Mouse (Mus musculus): ENCODE measurements around the gene Gstp2. TPM values are rescaled to one million over a fixed set of nuclear protein-coding genes. Genes with fewer than 3 reads are reported as not detected.
A peak's percentile ranks its signal among the peaks of the same experiment; 100 is the strongest.
"Not testable (repeated sequence)": the region's sequence is repeated elsewhere in the genome, so short reads cannot be mapped to it uniquely, and the experiment has no call there.

Gstp2 gene
- total and polyA plus RNA-seq, 3 experiments, result 0.28 TPM; not detected in 2

- ATAC-seq (ENCODE audit: extremely low read depth, insufficient number of reproducible peaks, low FRiP score, poor library complexity, severe bottlenecking) (no peak), DNase-seq (ENCODE audit: low spot score) (no peak)
- peaks cover 12% of the 10 kb centered on the region for H3K36me3 ChIP-seq (replicated peaks)
- peaks cover 24% of the 10 kb centered on the region for H3K4me1 ChIP-seq (ENCODE audit: insufficient read depth, low read depth, low read length)
- H3K9me3 ChIP-seq (replicated peaks), result peaks cover 5% of the 10 kb centered on the region
- H3K4me3 ChIP-seq (ENCODE audit: low read depth, low read length), result no peak overlapping the region
- H3K27me3 ChIP-seq (ENCODE audit: insufficient read depth, low read length), result peaks cover 6% of the 10 kb centered on the region
- no peak for TF ChIP-seq GATA2 (IDR thresholded peaks at IDR 0.05; ENCODE audit: borderline replicate concordance, low read depth, low read length)
- no peak for TF ChIP-seq CTCF (IDR thresholded peaks at IDR 0.05; ENCODE audit: low read depth, low read length)
- no peak for TF ChIP-seq POLR2AphosphoS5 (IDR thresholded peaks at IDR 0.05; ENCODE audit: insufficient replicate concordance, low read depth, low read length)
- TF ChIP-seq GATA1 (IDR thresholded peaks at IDR 0.05; ENCODE audit: borderline replicate concordance, low read length), result no peak
- no peak for TF ChIP-seq TAL1 (conservative IDR thresholded peaks at IDR 0.05; ENCODE audit: low read depth, low read length)
Measured at GRCm38 (mm10) chr19:4054613-4055012, 8.8 kb upstream of the Gstp2 start.

DNA sequence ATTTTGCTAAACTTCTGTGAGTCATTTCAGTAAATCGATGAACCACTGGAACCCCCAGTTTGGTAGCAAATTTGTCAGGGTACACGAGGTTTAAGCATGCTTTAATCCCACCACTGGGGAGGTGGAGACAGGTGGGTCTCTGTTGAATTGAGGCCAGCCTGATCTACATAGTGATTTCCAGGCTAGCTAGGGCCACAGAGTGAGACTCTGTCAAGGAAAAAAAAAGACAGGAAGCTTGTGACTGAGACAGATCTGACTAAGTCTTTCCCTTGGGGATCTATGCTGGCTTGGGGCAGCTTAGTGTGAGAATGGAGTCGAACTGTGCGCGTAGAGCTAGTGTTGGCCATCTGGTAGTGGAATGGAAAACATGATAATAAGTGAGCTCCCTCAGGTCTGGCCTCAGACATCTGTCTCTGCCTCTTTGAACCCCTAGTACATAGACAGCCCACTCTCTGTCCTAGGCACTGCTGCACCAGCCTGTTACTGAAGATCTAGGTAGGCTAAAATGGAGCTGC, 6.8 kb upstream of the Gstp2 start:
- DNase-seq (ENCODE audit: low spot score) (no peak), ATAC-seq (ENCODE audit: extremely low read depth, insufficient number of reproducible peaks, low FRiP score, poor library complexity, severe bottlenecking) (no peak)
- Histone ChIP-seq H3K4me1 (ENCODE audit: insufficient read depth, low read depth, low read length) (peaks cover 4% of the 10 kb centered on the region; the same call in 1 of the 2 replicates), H3K9me3 (replicated peaks) (peaks cover 5% of the 10 kb centered on the region), H3K36me3 (replicated peaks) (peaks cover 8% of the 10 kb centered on the region), H3K4me3 (ENCODE audit: low read depth, low read length) (no peak overlapping the region), H3K27me3 (ENCODE audit: insufficient read depth, low read length) (peaks cover 7% of the 10 kb centered on the region)
- TF ChIP-seq GATA1 (IDR thresholded peaks at IDR 0.05; ENCODE audit: borderline replicate concordance, low read length), result no peak
- no peak for TF ChIP-seq TAL1 (conservative IDR thresholded peaks at IDR 0.05; ENCODE audit: low read depth, low read length)
- TF ChIP-seq POLR2AphosphoS5 (IDR thresholded peaks at IDR 0.05; ENCODE audit: insufficient replicate concordance, low read depth, low read length), result no peak
- TF ChIP-seq CTCF (IDR thresholded peaks at IDR 0.05; ENCODE audit: low read depth, low read length), result no peak
- no peak for TF ChIP-seq GATA2 (IDR thresholded peaks at IDR 0.05; ENCODE audit: borderline replicate concordance, low read depth, low read length)

DNA sequence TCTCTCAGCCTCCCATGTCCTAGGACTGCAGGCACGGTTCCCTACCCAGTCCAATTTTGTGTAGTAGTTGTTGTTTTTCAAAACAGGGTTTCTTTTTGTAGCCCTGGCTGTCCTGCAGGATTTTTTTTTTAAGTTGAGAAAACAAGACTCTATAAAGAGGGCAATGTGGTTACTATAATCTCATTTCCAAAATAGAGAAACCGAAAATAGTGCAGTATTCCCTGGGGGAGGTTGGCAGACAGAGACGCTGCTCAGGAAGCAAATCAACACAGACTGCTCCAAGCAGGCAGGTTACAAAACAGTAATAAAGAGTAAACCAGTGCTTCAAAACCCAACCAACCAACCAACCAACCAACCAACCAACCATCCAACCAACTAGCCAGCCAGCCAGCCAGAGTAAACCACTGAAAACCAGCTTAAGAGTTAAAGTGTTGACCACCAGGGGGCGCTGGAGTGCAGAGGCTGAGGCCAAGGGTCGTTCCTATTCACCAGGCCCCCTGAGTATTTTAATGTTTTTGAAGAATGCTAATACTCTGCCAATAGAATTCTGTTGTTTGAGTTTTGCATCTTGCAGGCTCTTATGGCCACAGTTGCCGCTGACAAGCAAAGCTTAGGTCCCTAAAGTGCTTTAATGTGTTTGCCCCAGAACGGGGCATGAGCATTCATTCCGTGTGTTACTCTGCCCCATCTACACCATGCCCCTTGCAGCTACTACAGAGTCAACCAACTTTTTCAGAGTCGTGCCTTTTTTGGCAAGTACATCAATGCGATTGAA, 6.1 kb upstream of the Gstp2 start:
- no peak for ATAC-seq (ENCODE audit: extremely low read depth, insufficient number of reproducible peaks, low FRiP score, poor library complexity, severe bottlenecking)
- DNase-seq (ENCODE audit: low spot score), result no peak
- peaks cover 7% of the 10 kb centered on the region for H3K27me3 ChIP-seq (ENCODE audit: insufficient read depth, low read length)
- TF ChIP-seq GATA1 (IDR thresholded peaks at IDR 0.05; ENCODE audit: borderline replicate concordance, low read length) (no peak), CTCF (IDR thresholded peaks at IDR 0.05; ENCODE audit: low read depth, low read length) (peak; percentile 62)
- no peak overlapping the region for H3K4me3 ChIP-seq (ENCODE audit: low read depth, low read length)
- peaks cover 7% of the 10 kb centered on the region for H3K4me1 ChIP-seq (ENCODE audit: insufficient read depth, low read depth, low read length)
- H3K36me3 ChIP-seq (replicated peaks), result peaks cover 5% of the 10 kb centered on the region
- H3K9me3 ChIP-seq (replicated peaks), result peaks cover 5% of the 10 kb centered on the region

- H3K4me1 ChIP-seq (ENCODE audit: insufficient read depth, low read depth, low read length), result peaks cover 7% of the 10 kb centered on the region; the same call in 1 of the 2 replicates
- ATAC-seq (ENCODE audit: extremely low read depth, insufficient number of reproducible peaks, low FRiP score, poor library complexity, severe bottlenecking) (no peak), DNase-seq (ENCODE audit: low spot score) (no peak)
- no peak for TF ChIP-seq GATA2 (IDR thresholded peaks at IDR 0.05; ENCODE audit: borderline replicate concordance, low read depth, low read length)
- TF ChIP-seq CTCF (IDR thresholded peaks at IDR 0.05; ENCODE audit: low read depth, low read length), result no peak
- TF ChIP-seq POLR2AphosphoS5 (IDR thresholded peaks at IDR 0.05; ENCODE audit: insufficient replicate concordance, low read depth, low read length), result no peak
- no peak for TF ChIP-seq GATA1 (IDR thresholded peaks at IDR 0.05; ENCODE audit: borderline replicate concordance, low read length)
- TF ChIP-seq TAL1 (conservative IDR thresholded peaks at IDR 0.05; ENCODE audit: low read depth, low read length), result no peak
- H3K36me3 ChIP-seq (replicated peaks), result peaks cover 2% of the 10 kb centered on the region
- H3K27me3 ChIP-seq (ENCODE audit: insufficient read depth, low read length), result peaks cover 7% of the 10 kb centered on the region
- peaks cover 8% of the 10 kb centered on the region for H3K9me3 ChIP-seq (replicated peaks)
- no peak overlapping the region for H3K4me3 ChIP-seq (ENCODE audit: low read depth, low read length)
Measured at GRCm38 (mm10) chr19:4051016-4051415, 5.2 kb upstream of the Gstp2 start.

DNA sequence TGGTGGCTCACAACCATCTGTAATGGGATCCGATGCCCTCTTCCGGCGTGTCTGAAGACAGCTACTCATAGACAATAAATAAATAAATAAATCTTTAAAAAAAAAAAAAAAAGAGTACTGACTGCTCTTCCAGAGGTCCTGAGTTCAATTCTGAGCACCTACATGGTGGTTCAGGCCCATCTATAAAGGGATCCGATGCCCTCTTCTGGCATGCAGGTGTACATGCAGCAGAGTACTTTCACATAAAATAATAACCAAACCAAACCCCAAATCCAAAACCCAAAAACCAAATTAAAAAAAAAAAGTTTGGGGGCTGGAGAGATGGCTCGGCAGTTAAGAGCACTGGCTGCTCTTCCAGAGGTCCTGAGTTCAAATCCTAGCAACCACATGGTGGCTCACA, 3.2 kb upstream of the Gstp2 start:
- not testable (repeated sequence) for H3K27me3 ChIP-seq (ENCODE audit: insufficient read depth, low read length); ATAC-seq (ENCODE audit: extremely low read depth, insufficient number of reproducible peaks, low FRiP score, poor library complexity, severe bottlenecking); DNase-seq (ENCODE audit: low spot score); H3K4me3 ChIP-seq (ENCODE audit: low read depth, low read length); H3K36me3 ChIP-seq (replicated peaks)
- peaks cover 23% of the 10 kb centered on the region for H3K9me3 ChIP-seq (replicated peaks)
- H3K4me1 ChIP-seq (ENCODE audit: insufficient read depth, low read depth, low read length), result peaks cover 12% of the 10 kb centered on the region; the same call in 1 of the 2 replicates

DNA sequence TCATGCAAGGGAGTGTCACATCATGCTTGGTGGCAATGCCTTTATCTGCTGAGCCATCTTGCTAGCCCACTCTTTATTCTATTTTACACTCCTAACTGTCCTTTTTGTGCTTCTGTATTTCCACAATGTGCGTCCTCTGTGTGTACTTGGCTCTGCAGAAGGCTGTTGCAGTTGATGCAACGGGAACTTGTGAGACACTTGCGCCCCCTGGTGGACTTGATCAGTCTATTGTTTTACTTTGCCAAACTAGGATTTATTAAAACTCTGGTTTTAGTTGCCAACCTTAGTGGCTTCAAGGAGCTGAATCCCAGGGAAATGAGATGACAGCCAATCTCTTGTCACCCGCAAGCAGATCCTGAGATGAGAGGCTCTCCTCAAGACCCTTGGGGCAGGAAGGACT, 2.0 kb upstream of the Gstp2 start:
- peaks cover 19% of the 10 kb centered on the region for H3K4me1 ChIP-seq (ENCODE audit: insufficient read depth, low read depth, low read length)
- no peaks in the 10 kb centered on the region for H3K36me3 ChIP-seq (replicated peaks)
- peaks cover 31% of the 10 kb centered on the region for H3K9me3 ChIP-seq (replicated peaks)
- DNase-seq (ENCODE audit: low spot score), result peak; percentile 38
- peaks cover 4% of the 10 kb centered on the region for H3K27me3 ChIP-seq (ENCODE audit: insufficient read depth, low read length)
- no peak overlapping the region for H3K4me3 ChIP-seq (ENCODE audit: low read depth, low read length)
- TF ChIP-seq TAL1 (conservative IDR thresholded peaks at IDR 0.05; ENCODE audit: low read depth, low read length) (no peak), GATA2 (IDR thresholded peaks at IDR 0.05; ENCODE audit: borderline replicate concordance, low read depth, low read length) (no peak), GATA1 (IDR thresholded peaks at IDR 0.05; ENCODE audit: borderline replicate concordance, low read length) (no peak), CTCF (IDR thresholded peaks at IDR 0.05; ENCODE audit: low read depth, low read length) (no peak; the same call in 1 of the 2 replicates), POLR2AphosphoS5 (IDR thresholded peaks at IDR 0.05; ENCODE audit: insufficient replicate concordance, low read depth, low read length) (no peak)
- no peak for ATAC-seq (ENCODE audit: extremely low read depth, insufficient number of reproducible peaks, low FRiP score, poor library complexity, severe bottlenecking)

Data from G1E (cell line).